Mouse (Mus musculus): Measurements from ENCODE around the gene Mlph.

The Mlph gene

DNA sequence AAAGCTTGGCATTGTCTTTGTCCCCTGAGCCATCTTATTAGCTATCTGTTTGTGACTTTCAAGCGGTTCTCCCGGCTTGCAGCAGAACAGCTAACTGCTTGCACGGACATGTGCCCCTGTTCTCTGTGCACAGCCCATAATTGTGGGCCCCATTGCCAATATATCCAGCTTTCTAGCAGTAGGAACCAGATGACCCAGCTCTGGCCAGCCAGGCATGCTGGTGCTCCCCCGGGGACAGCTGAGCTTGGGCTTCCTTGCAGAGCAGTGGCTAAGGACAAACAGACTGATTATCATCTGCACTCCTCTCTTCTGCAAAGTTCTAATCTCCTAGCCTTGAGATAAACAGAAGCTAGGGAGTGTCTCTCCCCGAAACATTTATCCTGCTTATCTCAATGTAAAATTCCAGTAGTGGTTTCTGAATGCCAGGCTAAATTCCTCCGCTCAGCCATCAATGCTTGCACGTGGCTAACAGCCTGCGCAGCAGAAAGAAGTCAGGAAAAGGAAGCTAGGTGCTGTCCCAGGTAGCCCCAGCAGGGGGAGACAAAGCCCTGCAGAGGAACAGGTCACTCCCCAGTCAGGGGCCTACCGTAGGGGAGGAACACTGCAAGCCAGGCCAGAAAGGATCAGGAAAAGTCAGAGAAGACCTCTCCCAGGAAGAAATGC lies 58.2 kb downstream of the Mlph start:
- DNase-seq = peak; percentile 87

DNA sequence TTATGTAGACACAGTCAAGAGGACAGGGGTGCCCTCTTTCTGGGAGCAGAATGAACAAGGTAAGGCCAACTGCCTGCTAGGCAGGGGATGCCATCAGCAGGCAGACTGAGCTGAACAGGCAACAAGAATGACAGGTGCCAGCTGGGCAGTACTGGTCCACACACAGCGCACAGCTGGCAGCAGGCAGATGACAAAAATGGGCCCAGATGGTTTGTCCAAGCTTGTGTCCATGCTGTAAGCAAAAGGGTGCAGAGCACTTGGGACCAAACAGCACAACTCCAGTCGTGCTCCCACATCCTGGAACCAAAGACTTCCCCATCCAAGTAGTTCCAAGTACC lies 58.7 kb downstream of the Mlph start:
- no peak for DNase-seq

DNA sequence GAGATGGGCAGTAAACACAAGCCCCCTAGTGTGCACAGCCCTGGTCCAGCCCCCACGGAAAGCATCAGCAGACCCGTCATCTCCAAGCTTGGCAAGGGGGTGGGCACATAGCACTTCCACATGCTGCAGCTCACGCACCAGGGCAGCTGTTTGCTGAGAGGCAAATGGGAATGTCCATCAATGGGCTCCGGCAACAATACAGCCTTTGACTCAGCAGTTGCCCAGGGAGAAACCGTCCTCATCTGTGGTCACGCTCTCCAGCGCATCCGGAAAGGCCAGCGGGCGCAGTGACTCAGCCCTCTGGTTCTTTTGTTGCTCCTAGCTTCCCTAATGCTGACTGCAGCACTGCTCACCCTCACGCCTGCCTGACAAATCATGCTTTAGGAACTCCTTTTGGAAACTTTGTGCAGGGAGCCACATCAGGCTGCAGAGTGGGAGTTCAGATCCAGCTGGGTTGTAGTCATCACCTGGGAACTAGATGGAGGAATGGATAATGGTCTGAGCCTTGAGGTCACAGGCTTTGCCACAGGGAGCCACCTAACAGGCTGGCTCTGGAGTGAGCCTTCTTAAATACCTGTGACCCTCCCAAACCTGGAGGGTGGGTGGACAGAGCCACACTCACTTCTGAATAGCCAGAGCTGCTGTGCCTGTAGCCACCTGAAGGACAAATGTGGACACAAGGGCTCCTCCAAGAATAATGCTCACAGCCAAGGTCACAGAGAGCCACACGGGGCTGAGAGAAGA lies 60.2 kb downstream of the Mlph start:
- DNase-seq = no peak

DNA sequence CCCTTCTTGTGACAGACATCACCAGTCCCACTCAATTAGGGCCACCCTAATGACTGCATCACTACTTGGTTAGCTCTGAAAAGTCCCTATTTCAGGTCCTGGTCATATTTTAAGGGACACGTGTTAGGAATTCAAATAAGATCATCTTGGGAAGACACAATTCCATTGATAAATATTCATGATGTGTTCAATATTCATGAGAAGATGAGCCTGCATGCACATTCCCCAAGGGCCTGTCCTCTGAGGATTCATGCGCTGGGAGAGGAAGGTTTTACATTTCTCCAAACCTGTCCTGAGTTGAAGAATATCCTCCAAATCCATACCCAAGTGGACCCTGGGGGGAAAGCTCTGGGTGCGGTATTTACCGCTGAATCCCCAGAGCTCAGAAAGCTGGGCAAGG lies 61.1 kb downstream of the Mlph start:
- DNase-seq = no peak

DNA sequence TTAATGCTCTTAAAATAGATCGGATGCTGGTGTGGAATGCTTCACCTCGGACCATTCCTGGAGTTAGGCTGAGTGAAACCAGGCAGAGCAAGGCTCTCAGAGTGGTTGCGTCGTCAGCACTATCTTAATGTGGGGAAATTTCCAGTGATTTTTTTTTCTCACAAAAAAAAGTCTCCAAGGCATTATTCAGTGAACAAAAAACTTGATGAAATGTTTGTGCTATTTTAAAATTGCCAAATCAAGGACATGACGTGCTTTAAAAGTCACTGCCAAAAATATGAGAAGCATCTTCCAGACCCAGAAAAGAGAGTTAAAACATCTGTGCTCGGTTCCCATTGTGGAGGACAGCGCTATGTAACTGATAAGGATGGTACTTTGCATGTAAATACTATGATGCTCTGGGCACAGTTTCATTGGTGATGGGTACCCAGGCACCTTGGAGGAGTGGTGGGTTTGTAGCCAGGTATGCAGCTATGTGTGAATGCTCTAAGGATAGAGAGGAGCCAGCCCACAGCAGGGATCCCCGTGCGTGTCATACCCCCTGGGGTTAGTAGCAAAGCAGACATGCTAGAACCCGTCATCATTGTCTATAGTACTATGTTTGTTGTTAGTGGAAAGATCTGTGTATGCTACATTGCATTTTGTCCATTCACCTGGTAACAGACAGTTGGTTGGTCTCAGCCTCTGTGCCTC lies 65.9 kb downstream of the Mlph start:
- DNase-seq = no peak

DNA sequence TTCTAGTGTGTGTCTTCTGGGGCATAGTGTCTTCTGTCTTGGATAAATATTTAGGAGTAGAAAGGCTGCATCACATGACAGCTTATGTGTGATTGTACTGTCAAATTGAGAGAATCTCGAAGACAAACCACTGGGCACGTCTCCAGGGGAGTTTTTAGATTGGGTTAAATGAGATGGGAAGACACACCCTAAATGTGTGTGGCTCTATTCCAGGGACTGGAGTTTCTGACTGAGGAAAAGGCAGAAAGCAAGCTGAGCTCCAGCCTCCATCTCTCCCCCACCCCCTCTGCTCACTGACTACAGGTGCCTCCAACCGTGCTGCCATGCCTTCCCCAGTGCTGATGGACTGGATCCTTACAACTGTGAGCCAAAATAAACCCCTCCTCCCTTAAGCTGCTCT lies 66.5 kb downstream of the Mlph start:
- no peak for DNase-seq

DNA sequence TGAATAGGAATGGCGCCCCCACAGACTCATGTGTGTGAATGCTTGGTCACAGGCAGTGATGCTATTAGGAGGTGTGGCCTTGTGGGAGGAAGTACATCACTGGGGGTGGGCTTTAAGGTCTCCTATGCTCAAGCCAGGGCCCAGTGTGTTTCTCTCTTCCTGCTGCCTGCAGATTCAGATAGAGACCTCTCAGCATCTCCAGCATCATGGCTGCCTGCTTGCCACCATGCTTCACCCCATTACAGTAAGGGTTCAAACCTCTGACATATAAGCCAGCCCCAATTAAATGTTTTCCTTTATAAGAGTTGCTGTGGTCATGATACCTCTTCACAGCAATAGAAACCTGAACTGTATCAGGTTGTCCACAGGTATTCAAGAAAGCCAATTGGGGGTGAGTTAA lies 81.0 kb downstream of the Mlph start:
- no peak for DNase-seq

DNA sequence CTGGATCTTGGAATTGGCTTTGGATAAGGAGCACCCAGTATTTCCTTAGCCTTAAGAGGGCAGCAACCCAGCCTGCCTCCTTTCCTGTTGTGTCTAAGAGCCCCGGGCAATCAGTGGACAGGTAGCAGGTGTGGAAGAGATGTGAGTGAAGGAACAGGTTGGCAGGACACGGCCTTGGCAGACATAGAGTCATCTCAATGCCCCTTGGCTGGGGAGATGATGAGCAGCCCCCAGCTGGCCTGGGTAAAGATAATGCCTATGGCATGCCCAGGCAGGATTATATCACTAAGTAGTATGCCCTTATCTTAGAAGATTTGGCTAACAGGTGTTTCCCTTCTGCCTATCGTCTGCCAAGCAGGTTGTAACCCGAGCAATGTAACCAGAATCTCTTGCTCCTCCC lies 82.3 kb downstream of the Mlph start:
- no peak for DNase-seq

DNA sequence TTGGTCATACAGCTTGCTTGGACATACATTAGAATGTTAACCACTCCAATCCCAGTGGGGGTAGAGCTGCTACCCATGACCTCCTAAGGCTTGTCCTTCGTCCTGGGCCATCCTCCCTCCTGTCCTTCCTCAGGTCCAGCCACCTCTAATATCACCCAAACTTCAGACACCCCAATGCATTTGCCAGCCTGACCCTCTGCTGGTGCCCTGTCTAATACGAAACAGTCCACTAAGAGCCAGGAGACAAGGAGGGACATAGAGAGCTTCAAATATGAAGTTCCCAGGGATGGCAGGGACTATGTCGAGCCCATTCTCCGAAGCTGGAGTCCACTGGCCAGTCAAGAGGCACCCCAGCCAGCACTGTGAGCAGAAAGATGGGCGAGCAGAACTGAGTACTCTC lies 82.8 kb downstream of the Mlph start:
- no peak for DNase-seq

DNA sequence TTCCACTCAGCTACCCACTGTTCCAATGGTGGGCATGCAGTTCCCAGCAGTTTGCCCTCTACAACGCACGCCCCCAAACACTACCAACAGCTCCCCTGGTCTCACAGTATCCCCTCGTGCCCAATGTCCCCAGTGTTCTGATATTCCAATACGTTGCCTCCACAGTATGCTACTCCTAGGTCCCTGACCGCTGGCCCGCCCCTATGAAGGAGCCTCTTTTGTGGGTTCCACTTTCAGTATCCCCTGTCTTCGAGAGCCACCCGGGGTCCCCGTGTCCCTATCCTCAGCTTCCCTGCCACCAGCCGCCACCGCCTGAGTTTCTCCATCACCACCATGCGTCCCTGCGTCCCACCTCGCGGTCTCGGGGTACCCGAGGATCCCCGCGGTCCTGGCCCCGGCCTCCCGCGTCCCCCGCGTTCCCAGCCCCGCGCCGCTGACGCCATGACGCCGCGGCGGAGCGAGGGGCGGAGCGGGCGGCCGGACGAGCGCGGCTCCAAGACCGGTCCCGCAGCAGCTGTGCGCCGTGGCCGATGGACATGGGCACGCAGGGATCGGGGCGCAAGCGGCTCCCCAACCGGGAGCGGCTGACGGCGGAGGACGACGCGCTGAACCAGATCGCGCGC lies 83.5 kb downstream of the Mlph start, which contains the start of gene Lrrfip1:
Lrrfip1 (plus strand) TSS at position 470 of the 623 bp plus-strand sequence.
- DNase-seq = no peak

DNA sequence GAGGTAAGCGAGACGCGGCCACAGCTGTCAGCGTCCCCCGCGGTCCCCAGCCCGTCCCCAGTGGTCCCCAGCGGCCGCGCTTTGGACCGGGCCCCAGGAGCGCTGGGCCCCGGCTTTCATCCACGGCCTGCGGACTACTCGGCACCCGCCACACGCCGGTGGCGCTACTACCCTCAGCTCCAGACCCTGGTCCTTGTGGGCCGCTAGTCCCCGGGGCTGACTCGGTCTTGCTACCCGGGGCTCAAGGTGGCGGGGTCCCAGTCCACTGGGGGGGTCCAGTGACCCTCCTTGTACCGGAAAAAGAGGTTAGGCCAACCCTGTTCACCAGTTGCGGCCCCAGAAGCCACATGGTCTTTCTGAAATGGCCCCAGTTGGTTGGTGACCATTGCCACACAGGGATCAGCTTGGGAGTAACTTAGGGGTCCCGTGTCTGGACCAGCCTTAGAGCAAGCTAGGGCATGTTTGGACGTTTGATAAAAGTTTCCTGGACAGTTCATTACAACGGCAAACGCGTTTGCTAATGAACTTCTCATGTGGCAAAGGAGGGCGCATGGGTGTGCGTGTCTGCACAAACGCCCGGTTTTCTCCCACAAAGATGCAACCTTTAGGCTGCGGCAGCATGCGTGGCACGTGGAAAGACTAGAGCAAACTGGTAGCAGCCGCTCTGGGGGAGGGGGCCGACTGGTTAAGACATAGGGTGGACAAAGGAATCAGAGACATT lies 84.2 kb downstream of the Mlph start:
- DNase-seq = no peak

DNA sequence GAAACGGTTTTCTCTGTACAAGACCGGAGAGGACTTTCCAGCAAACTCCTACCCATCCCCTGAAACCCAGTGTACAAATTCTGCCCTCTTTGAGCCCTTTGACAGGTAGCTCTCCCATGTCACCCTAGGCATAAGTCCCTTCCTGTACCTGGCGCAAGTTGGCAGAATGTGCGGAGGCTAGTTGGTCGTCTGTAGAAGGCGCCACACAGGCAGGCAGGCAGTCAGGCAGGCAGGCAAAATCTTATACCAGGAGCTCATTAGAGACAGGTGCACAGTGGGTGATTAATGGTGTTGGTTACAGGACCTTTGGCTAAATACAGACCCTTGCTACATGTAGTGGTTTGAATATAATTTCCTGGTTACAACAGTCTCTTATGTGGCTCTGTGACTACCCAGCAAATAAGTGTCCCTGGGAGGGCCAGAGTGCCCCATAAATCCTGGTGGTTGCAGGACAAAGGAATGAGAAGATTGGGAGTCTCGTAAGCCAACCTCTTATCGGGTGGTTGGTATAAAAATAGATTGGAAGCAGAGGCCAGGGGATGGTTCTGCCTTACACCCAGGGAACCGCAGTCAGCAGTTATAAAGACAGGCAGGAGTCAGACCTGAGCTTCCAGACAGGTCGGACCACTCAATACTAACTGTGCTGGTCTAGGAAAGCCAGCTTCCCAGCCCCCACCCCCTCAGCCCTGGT lies 85.2 kb downstream of the Mlph start:
- no peak for DNase-seq
